Mouse (Mus musculus): ENCODE data around the gene Zcchc13.

The Zcchc13 gene

DNA sequence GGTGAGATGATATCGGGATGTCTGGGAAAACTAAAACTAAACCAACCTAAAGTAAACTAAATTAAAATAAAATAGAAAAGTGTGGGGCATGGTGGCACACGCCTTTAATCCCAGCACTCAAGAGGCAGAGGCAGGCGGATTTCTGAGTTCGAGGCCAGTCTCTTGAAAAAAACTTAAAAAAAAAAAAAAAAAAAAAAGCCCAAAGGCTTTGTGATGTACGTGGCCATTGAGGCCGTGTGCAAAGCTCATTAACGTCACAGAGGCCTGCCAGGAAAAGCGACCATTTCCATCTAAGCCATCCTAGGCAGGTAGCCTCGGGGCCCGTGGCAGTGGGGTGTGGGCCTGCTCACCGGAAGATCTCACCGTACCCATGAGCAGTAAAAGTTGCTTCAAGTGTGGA is at the start of gene Zcchc13:
Gene Zcchc13, plus strand, starts transcription at position 284 of the 400 bp plus-strand sequence.
- no peak for DNase-seq

DNA sequence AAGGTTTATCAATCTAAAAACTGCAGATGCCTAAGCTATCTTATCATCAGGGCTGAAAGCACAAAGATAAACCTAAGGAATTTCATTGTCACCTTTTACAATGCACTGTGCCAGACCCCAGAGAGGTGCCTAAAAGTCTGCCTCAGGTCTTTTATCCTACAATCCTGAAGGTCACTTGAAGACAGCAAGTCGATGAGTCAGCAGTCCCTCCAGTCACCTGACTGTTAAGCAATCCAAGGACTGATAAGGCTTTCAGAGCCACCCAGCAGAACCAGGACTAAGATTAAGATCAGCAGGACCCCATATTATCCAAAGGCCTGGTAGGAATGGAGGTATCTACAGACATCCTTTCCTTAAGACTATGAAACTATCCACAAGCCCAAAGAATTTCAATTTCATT is 46.1 kb upstream of the Zcchc13 start:
- peak; percentile 15 for DNase-seq

DNA sequence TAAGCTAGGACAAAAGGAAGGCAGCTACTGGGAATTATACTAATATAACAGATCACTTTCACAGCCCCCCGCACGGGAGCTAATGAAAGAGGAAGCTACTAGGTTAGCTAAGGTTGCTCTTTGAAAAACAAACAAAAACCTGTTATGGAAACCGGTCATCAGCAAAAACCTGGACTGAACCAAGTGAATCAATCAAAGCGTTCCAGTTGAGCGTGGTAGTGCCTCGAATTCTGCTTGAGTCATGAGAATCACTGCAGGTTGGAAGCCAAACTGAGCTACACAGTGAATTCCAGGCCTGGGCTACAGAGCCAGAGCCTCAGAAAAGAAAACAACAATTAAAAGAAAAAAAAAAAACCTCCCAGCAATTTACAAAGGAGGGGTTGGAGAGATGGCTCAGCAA is 38.3 kb upstream of the Zcchc13 start:
- DNase-seq, result no peak

DNA sequence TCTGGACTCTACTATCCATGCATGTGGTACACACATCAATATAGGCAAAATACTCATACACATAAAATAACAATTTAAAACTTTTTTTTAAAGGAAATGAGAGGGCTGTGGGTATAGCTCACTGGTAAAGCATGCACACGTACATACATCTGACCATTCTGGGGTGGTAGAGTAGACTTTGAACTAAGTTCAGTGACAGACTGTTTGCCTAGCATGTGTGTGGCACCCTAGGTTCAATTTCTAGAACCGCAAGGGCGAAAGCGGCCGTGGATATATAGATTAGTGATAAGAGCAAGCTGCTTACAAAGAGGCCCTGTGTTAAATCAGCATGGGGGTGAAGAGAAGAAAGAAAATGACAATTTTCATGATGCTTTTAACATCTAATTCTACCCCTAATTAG is 27.8 kb upstream of the Zcchc13 start:
- DNase-seq, result no peak

DNA sequence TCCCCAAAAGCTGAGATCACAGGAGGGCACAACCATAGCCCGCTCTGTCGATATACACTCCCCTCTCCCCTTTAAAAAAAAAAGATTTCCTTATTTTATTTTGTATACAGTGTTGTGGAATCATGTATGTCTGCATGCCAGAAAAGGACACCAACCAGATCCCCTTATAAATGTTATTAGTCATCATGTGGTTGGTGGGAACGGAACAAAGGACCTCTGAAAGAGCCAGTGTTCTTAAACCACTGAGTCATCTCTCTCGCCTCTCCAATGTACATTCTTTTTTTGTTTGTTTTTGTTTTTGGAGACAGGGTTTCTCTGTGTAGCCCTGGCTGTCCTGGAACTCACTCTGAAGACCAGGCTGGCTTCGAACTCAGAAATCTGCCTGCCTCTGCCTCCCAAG is 26.2 kb upstream of the Zcchc13 start:
- no peak for DNase-seq

DNA sequence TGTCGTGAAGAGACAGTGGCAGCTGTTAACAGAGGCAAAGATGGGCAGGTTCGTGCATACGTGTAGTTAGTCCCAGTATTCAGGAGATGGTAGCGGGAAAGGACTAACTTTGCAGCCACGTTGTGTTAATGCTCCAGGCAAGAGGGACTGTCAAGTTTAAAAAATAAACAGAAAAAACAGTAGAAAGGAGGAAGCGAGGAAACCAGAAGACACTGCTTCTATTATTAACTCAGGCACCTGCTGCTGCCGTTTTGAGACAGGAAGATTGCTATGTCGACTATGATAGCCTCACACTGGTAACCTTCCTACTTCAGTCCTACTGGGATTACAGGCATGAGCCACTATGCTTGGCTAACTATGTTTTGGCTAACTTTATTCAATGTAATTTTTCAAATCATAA is 24.9 kb upstream of the Zcchc13 start:
- DNase-seq, result no peak

DNA sequence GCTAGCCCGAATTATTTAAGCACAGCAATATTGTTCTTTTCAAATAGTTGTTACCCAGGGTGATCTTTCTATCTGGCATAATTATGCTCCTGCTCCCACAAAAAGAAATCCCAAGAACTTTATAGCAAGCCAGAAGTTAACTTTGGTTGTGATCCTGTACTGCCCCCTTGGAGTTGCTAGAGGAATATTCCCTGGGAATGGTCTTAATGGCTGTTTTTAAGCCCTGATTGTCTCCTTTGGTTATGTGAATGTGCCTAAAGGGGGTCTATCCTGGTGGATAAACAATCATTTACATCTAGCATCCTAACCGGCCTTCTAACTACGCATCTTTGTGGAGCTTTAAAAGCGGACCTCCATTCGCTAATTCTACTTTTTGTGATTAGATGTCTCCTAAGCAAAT is 20.0 kb upstream of the Zcchc13 start:
- DNase-seq, result no peak

DNA sequence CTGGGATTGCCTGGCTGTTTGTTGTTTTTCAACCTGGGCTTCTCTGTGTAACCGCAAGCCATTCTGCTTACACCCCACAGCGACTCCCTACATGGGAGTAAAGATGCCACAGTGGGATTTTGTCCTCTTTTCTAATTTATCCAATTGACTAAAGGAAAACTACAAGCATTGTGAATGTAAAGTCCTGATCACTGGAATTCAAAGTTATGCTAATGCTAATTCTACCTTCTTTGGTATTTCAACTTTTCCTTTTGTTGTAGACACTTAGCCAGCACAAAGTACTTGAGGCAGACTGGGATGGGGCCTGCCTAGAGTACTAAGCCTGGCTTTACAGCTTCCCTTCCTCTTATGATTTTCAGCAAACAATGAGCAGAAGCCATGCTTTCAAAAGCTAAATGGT is 18.9 kb upstream of the Zcchc13 start:
- no peak for DNase-seq

DNA sequence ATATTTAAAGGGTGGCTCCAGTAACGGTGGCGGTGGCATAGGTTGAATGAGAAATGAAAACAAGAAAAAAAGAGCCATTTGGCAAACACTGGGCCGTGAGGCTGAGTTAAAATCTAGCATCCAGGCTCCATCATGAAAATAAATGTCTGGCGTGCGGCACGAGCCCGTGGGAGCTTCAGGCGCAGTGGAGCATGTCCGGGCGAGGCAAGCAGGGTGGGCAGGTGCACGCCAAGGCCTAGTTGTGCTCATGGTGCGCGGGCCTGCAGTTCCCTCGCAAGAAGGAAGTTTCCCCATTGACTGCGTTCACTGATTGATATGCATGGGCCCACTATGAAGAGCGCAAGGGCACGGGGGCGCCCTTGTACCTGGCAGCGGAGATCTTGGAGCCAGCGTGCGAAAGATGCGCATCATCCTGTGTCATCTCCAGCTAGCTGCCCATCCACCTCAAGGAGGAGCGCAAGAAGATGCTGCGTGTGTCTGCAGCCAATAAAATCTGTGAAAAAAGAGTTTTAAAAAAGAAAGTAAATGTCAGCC is 15.6 kb upstream of the Zcchc13 start:
- no peak for DNase-seq

DNA sequence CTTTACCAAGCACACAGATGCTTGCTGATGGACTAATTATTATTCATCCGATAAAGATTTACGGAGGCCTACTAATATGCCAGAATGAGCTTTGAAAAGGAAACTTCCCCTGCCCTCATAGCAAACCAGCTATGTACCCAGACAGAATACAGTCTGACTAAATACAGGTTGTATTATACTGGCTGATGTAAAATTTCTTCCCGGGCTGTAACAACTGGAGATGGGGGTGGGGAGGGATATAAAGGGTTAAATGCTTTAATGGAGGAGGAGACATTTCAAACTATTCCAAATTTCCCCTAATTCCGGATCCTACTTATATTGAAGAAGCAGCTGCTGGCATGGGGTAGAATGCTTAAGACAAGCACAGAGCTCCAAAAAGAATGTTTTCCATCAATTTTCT is 14.9 kb upstream of the Zcchc13 start:
- no peak for DNase-seq

DNA sequence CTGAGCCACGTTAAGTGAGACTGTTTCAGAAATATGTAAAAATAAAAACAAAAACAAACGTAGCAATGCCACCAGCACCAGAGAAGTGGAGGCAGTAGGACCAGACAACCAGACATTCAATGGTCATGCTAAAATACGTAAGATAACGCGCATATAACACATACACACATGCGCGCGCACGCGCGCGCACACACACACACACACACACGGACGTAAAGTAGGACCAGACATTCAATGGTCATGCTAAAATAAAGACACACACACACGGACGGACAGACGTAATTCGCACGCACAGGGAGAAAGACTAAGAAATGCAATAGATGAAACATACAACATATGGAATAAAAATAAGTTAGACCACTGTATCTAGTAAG is 14.2 kb upstream of the Zcchc13 start:
- peak; percentile 75 for DNase-seq

DNA sequence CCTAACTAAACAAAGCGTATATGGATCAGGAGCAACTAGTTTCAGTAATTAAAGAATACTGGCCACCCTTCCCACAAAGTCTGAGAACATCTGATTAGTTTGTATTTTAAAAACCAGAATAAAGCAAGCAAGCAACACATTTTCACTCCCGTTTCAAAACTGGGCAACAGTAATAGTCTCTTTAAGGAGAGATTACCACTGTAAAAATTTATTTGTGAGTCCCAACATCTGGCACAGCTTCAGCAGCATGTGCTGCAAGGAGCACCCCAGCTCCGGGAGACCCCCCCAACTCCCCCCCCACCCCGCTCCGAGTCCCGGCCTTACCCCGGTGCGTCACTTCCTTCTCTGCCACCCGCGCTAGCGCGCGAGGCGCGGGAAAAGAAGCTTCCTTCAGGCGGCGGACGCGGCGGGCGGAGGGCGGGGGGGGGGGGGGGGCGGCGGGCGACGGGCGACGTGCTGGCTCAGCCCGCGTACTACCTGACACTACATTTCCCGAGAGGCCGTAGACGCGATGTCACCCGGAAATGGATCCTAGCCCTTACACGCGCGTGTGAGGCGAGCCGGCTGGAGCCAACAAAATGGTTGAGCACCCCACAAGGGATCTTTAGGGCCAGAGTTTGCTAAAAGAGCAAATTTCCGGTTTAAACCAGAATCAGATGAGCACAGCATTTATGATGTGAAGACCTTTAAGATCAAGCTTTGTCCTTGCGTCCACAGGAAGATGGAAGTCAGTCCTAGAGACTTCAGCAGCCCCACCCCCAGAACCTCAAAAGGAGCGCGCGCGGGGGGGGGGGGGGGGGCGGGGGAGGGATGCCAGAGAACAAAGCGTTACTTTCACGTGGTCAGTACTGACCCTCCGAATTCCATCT is 13.6 kb upstream of the Zcchc13 start:
- DNase-seq, result peak; percentile 94

DNA sequence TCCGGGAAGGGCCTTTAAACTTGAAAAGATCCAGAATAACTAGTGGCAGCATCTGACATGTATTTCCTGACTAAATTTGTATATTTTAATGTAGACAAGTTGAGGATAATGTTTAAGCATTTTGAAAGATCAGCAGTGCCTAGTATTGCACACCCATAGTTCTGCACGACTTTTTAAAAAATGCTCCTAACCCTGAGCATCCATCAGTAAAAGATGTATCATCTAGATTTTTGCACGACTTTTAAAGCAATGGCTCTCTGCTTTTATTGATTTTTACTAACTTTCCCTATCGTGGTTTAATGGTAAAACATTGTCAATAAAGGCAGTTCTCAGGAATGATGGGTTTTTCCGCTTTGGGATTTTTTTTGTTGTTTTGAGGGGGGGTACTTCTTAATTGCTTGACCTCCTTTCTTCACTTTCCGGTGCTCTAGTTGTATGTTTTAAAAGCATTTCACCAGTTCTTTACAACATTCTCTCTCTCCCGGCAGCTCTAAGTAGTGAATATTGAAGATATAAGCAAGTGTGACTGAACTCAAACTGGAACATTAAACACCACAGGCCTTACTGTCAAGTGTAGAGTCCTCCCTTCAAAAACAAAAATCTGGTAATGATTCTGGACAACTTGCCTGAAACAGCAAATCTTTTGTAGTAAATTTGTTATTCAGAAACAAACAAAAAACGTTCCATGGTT is 12.8 kb upstream of the Zcchc13 start:
- no peak for DNase-seq

DNA sequence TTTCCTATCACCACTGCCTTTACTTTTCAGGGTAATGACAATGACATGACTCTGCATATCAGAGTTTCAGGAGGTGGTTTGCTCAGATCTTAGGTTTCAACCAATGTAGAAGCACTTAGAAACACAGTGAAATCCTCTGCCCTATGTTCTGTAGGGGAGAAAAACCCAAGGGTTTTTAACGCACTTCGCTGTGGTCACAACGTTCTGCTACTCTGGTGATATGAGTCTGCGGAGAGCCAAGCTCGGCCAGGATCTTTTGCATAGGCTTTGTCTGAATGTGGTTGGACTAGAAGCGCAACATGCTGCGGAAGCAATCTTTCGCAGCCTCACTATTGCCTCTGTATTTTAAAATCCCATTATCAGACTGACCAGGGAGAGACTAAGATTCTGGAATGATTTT is 8.6 kb upstream of the Zcchc13 start:
- no peak for DNase-seq

DNA sequence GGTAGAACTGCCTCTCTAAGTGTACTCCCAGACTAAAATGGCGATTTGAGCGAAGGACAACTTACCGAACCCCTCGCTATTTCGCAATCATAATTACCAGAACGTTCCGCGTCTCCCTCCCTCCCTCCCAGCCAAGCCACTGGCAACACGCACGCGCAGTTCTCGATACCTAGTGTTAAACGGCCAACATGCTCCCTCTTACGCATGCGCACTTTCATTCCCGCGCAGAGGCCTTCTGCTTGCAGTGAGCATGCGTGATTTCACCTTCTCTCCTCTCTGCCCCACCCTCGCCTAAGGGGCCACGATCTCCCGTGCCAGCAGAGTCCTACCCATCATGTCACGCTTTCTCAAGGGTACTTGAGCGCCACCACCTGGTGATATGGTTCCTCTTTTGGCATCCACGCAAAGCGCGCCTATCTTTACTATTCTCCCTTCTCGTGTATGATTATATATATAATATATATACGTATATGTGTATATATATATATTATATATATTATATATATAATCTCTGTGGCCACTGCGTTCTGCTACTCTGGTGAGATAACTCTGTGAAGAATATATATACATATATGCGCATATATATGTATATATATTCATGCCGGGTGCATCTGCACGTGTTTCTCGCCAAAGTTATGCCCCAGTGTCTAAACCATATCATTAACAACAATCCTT is 8.0 kb upstream of the Zcchc13 start:
- peak; percentile 99 for DNase-seq

DNA sequence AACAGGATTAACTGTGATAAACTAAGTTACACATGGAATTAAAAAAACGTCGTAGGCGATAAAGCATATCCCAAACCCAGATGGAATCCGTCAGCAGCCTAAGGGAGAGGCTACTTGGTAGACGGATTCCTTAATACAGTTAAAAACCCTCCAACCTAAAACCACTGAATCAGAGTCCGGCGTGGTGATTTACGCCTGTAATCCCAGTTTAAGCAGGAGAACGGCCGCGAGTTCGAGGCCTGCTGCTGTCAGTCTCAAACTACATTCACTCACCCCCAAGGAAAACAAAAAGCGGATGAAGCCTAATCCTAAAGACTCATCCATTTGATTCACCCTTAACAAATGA is 7.5 kb upstream of the Zcchc13 start:
- DNase-seq, result peak; percentile 32

DNA sequence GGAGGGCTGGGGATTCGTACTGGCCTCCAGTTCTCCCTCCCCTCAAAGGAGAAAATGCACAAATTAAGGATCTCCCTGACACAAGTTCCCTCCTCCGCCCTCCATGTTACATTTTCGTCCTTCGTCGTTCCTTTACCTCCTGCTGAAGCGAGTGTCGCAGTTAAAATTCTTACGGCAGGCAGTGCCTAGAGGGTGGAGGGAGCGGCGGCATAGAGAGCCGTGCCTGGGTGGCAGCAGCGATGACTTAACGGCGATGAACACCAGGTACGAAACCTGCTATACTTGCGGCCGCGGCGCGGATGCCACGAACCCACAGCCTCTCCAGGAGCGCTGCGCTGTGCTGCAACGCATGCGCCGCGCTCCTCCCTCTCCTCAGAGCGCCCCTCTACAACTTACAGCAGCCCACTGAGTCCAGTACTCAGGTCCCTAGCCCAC is 7.0 kb upstream of the Zcchc13 start:
- peak; percentile 45 for DNase-seq

DNA sequence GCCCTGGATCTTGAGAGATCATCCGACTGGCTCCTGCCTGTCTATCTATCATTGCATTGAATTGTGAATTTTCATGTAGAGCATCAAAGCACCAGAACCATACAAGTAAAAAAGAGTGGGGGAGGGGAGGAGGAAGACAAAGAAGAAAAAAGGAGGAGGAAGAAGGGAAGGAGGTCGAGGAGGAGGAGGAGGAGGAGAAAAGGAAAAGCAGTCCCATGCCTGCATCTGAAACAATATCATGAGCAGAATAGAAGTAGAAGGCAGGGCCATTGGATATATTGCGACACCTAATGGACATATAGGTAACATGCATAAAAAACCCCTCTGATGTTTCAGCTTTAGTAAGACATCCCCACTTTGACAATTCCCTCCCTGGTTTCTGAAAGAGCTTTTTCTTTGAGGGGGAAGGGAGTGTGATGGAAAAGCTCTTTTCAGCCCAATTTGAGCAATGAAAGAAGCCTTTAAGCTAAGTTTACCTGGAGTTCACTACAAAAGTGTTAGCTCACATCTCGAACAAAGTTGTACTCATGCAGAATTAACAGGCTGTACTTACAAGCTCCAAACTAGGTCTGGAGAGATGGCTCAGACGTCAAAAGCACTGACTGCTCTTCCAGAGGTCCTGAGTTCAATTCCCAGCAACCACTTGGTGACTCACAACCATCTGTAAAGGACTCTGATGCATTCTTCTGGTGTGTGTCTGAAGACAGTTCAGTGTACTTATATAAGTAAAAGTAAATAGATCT is 5.8 kb upstream of the Zcchc13 start:
- DNase-seq, result peak; percentile 36

DNA sequence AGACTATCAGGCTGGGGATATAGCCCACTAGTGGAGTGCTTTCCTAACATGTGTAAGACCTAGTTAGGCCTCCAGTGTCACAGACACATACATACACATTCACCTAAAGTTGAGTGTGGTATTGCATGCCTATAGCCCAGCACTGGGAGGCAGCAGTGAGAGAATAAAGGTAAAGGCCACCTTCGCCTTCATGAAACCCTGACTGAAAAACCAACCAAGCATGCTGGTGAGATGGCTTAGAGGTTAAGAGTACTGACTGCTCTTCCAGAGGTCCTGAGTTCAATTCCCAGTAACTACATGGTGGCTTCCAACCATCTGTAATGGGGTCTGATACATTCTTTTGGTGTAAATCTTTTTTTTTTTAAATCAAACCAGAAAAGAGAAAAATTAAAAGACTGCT is 1.5 kb upstream of the Zcchc13 start:
- DNase-seq, result no peak

DNA sequence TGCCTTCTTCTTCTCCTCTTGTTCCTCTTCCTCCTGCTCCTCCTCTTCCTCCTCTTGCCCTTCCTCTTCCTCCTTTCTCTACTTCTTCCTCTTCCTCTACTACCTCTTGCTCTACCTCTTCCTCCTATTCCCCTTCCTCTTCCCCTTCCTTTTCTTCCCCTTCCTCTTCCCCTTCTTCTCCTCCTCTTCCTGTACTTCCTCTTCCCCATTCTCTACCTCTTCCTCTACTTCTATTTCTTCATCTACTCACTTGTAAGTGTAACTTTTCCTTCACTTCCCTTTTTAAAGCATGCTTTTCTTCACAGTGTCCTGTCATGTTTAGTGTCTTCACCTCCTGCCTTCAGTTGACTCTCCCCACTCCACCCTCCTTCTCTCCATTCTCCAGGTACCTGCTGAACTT is 3.5 kb downstream of the Zcchc13 start:
- DNase-seq, result no peak

DNA sequence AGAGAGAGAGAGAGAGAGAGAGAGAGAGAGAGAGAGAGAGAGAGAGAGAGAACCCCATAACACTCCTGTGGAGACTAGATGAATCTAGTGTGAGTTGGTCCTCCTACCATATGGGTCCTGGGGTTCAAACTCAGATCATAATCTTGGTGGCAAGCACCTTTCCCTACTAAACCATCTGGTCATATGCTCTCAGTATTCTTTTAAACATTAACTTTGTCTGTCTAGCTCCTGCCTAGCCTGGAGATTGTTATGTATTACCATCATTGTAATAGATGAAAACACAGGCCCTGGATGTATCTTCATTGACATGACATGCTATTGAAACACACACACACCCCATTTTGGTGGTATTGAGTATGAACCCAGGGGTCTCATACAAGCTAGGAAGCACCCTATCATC is 5.6 kb downstream of the Zcchc13 start:
- no peak for DNase-seq

DNA sequence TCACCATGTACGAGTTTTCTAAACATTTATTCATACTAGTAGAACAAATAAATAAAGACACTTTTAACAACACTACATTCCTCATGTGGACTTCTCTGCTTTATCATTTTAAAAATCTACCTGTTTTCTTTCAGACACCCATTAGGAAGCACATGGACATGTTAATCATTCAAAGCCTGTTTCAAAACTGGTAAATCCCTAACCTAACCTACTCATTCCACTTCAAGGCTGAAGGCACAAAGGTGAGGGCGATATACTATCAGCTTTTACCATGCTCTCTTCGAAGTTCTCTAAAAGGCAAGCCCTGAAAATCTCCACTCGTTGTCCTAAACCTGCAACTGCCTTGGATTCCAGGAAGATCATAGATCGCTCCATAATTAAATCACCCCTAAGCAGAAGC is 8.2 kb downstream of the Zcchc13 start:
- DNase-seq, result no peak

DNA sequence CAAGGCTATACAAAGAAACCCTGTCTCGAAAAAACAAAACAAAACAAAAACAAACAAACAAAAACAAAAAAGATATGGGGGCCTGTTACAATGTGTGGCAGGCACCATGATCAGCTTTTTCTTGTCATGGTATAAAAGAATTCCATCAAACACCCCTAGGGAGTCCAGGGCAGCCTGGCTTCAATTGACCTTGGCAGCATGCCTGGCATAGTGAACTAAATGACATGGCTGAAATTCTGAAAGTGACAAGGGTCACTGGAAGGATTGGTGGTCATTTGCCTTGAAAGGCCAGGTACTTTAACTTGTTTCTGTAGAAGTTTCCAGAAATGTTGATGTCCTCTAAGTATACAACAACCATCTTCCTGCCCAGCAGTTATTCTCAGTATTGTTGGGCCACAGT is 13.9 kb downstream of the Zcchc13 start:
- no peak for DNase-seq
